Mouse (Mus musculus) cerebellum, adult 11-12 months (tissue): ENCODE measurements around the gene Sec24a.
"Not testable (repeated sequence)": the region's sequence is repeated elsewhere in the genome, so short reads cannot be mapped to it uniquely, and the experiment has no call there.

ENCODE experiments used
- DNase-seq: peaks from one replicate; pipeline ENCODE4 v3.0.0; 2022

The Sec24a gene

GRCm38 (mm10) chr11:51681324-51681975 lies 82.0 kb downstream of the Sec24a start:
- peak; percentile 76 for DNase-seq

- no peak for DNase-seq
Measured at GRCm38 (mm10) chr11:51679466-51679865, 84.0 kb downstream of the Sec24a start.

GRCm38 (mm10) chr11:51677737-51678418 lies 85.6 kb downstream of the Sec24a start:
- no peak for DNase-seq

- no peak for DNase-seq
Measured at GRCm38 (mm10) chr11:51675386-51675785, 88.0 kb downstream of the Sec24a start.

DNA sequence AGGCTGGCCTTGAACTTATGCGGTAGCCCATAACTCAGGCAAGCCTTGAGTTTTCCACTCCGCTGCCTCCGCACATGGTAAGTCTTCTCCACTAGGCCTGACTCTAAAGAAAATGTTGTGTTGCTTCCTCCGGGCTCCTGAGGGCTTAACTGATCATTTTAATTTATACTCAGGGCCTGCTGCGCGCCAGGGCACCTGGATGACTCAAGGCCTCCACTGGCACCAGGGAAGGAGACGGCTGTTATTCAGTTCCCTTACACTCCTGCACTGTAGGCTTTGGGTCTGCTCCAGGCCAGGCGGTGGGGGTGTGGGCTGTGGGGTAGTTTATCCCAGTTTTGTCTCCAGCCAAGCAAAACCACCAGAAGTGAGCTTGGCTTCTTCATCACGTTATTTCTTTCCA lies 90.1 kb downstream of the Sec24a start:
- DNase-seq: no peak

DNA sequence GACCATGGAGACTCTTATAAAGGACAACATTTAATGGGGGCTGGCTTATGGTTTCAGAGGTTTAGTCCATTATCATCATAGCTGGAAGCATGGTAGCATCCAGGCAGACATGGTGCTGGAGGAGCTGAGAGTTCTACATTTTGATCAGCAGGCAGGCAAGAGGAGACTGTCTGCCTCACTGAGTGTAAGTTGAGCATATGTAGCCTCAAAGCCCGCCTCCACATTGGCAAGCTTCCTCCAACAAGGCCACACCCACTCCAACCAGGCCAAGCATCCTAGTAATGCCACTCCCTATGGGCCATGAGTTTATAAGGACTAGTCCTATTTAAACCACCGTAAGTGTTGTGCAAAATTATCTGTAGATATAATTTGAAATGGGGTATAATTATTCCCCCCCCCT lies 92.1 kb downstream of the Sec24a start:
- DNase-seq: no peak

- no peak for DNase-seq
Measured at GRCm38 (mm10) chr11:51670846-51671245, 92.6 kb downstream of the Sec24a start.

DNA sequence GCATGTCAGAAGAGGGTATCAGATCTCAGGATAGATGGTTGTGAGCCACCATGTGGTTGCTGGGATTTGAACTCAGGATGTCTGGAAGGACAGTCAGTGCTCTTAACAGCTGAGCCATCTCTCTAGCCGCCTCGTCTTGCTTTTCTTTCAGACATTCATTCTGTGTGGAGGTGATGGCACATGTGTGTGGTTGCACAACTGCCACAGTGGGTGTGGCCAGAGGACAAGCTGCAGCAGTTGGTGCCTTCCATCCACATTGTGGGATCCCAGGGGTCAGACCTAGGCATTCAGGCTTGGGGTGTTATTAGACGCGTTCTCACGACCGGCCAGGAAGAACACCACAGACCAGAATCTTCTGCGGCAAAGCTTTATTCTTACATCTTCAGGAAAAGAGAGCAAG lies 98.7 kb downstream of the Sec24a start:
- not testable (repeated sequence) for DNase-seq

- no peak for DNase-seq
Measured at GRCm38 (mm10) chr11:51662632-51663031, 100.8 kb downstream of the Sec24a start.

DNA sequence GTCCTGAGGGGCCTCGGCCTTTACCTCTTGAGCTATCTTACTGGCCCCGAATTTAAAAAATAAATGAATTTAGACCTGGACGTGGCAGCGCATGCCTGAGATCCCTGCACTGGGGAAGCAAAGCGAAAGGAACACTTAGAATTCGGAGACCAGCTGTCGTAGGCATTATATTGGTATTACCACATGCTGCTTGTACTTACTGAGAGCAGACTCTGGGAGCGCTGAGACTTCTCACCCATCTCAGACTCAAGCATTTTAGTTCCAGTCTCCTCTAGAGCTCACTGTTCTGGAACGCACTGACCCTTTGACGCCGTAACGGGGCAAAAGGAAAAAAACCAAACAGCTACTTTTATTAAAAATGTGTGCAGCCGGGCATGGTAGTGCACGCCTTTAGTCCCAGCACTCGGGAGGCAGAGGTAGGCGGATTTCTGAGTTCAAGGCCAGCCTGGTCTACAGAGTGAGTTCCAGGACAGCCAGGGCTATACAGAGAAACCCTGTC lies 101.5 kb downstream of the Sec24a start:
- no peak for DNase-seq

DNA sequence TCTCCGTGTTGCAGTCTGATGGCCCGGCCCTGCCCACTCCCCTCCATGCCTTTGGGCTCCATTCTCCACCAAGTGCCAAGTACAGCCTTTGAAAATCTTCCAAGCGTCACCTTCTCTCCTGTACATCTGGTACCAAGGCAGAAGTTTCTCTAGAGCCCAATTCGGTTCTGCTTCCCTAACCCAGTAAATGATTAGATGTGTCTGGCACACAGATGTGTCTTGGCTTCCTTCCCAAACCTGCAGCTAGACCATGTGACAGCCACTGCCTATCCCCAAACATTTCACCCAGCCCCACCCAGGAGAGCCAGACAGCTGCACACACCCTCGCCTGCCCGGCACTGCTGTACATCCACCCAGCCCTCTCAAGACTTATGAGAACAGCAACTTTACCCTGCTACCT lies 104.7 kb downstream of the Sec24a start:
- no peak for DNase-seq

DNA sequence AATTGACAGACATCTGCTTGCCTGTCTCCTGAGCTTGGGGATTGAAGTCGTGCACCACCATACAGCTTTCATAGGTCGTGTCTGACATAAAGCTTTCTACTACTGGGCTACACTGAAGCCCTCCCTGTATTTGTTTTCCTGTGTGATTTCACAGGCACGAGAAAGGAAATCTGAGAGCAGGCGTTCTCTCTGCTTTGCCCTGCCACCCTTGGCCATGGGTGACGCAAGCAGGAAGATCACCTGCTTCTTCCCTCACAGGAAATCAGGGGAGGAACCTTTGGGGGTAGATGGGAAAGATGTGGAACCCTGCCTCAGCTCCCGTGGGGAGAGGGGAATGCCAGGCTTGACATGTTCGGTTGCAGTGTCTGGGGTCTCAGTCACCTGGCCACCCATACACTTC lies 105.1 kb downstream of the Sec24a start:
- DNase-seq: no peak

GRCm38 (mm10) chr11:51656798-51657521 lies 106.5 kb downstream of the Sec24a start:
- DNase-seq: no peak

GRCm38 (mm10) chr11:51654891-51655290 lies 108.5 kb downstream of the Sec24a start:
- DNase-seq: no peak

DNA sequence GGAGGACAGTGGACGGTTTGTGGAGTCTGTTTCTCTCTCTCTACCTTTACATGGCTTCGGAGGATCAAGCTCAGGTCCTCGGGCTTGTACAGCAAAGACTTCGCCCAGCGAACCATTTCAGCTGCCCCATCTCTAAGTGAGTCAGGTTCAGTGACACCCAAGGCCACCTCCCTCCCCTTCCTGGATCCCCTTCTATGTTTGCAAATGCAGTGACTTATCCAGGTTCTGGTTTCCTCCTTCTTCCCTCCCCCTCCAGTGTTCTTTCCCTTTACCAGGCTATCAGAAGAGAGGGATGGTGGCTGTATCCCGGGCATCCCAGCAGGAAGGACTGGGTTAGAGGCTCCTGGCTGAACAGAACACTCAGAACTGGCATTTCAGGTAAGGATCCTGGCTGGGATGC lies 109.7 kb downstream of the Sec24a start:
- DNase-seq: no peak

- DNase-seq: no peak
Measured at GRCm38 (mm10) chr11:51652889-51653418, 110.5 kb downstream of the Sec24a start.

GRCm38 (mm10) chr11:51650691-51651515 lies 112.5 kb downstream of the Sec24a start, which contains the start of the genes N4bp3 and D930048N14Rik:
Gene N4bp3, minus strand, starts transcription at chr11:51650842.
Gene D930048N14Rik, plus strand, starts transcription at chr11:51650954.
- no peak for DNase-seq

- DNase-seq: no peak
Measured at GRCm38 (mm10) chr11:51650261-51650660, 113.2 kb downstream of the Sec24a start.

- no peak for DNase-seq
Measured at GRCm38 (mm10) chr11:51649889-51650199, 113.6 kb downstream of the Sec24a start.

- DNase-seq: no peak
Measured at GRCm38 (mm10) chr11:51649111-51649888, 114.1 kb downstream of the Sec24a start.

DNA sequence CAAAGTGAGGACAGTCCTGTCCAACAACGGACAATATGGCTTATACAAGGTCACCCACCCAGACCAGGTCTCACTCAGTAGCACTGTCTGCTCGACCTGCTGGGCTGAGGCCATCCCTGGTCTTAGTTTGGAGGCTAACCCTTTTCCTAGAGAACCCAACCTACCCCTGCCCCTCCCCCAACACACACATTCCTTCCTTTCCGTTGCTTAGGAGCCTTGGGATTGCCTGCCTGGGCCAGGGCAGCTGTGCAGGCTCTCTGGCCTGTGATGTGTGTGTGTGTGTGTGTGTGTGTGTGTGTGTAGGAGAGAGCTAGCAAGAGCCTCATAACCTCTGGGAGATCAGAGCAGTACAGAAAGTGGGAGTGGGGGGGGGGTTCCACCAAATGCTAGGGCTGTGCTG lies 114.9 kb downstream of the Sec24a start:
- no peak for DNase-seq
